Mouse (Mus musculus) embryo, embryonic 11 days (tissue): ENCODE measurements around the gene Ank2.
"Not testable (repeated sequence)": the region's sequence is repeated elsewhere in the genome, so short reads cannot be mapped to it uniquely, and the experiment has no call there.

Experiments used
- DNase-seq: peaks from one replicate; pipeline ENCODE4 v3.0.0-alpha.2; 2015

Ank2 gene

GRCm38 (mm10) chr3:127480369-127480768, 18.8 kb downstream of the Ank2 start:
- DNase-seq = not testable (repeated sequence)

- DNase-seq = no peak
Measured at GRCm38 (mm10) chr3:127474115-127474514, 25.0 kb downstream of the Ank2 start.

GRCm38 (mm10) chr3:127469164-127469752, 29.9 kb downstream of the Ank2 start:
- DNase-seq = no peak

GRCm38 (mm10) chr3:127468569-127468968, 30.6 kb downstream of the Ank2 start:
- DNase-seq = no peak

- DNase-seq = peak; percentile 44
Measured at GRCm38 (mm10) chr3:127463816-127464480, 35.2 kb downstream of the Ank2 start.

GRCm38 (mm10) chr3:127463165-127463564, 36.0 kb downstream of the Ank2 start:
- DNase-seq = no peak

GRCm38 (mm10) chr3:127462413-127462812, 36.7 kb downstream of the Ank2 start:
- no peak for DNase-seq

- DNase-seq = no peak
Measured at GRCm38 (mm10) chr3:127460891-127461437, 38.2 kb downstream of the Ank2 start.

GRCm38 (mm10) chr3:127459858-127460257, 39.3 kb downstream of the Ank2 start:
- no peak for DNase-seq

- no peak for DNase-seq
Measured at GRCm38 (mm10) chr3:127458925-127459324, 40.2 kb downstream of the Ank2 start.

GRCm38 (mm10) chr3:127458420-127458798, 40.7 kb downstream of the Ank2 start:
- DNase-seq = no peak

- no peak for DNase-seq
Measured at GRCm38 (mm10) chr3:127457761-127458419, 41.3 kb downstream of the Ank2 start.

GRCm38 (mm10) chr3:127453738-127454137, 45.4 kb downstream of the Ank2 start:
- DNase-seq = no peak

GRCm38 (mm10) chr3:127453254-127453653, 45.9 kb downstream of the Ank2 start:
- no peak for DNase-seq

- DNase-seq = peak; percentile 63
Measured at GRCm38 (mm10) chr3:127452233-127452632, 46.9 kb downstream of the Ank2 start.

GRCm38 (mm10) chr3:127451741-127452140, 47.4 kb downstream of the Ank2 start:
- no peak for DNase-seq

- peak; percentile 67 for DNase-seq
Measured at GRCm38 (mm10) chr3:127451070-127451469, 48.1 kb downstream of the Ank2 start.

GRCm38 (mm10) chr3:127446173-127446572, 53.0 kb downstream of the Ank2 start:
- DNase-seq = peak; percentile 77

- DNase-seq = no peak
Measured at GRCm38 (mm10) chr3:127433291-127433690, 65.9 kb downstream of the Ank2 start.

- DNase-seq = no peak
Measured at GRCm38 (mm10) chr3:127429866-127430265, 69.3 kb downstream of the Ank2 start.

GRCm38 (mm10) chr3:127428527-127428926, 70.6 kb downstream of the Ank2 start:
- DNase-seq = peak; percentile 29

- DNase-seq = no peak
Measured at GRCm38 (mm10) chr3:127416950-127417349, 82.2 kb downstream of the Ank2 start.

GRCm38 (mm10) chr3:127414438-127414837, 84.7 kb downstream of the Ank2 start:
- DNase-seq = no peak
